Mouse (Mus musculus) hindbrain, embryonic 16.5 days (tissue): Measurements from ENCODE around the gene 2410004B18Rik. TPM values are rescaled to one million over a fixed set of nuclear protein-coding genes. Genes with fewer than 3 reads are reported as not detected.
A peak's percentile ranks its signal among the peaks of the same experiment; 100 is the strongest.

Experiments used
- ATAC-seq: fragments of 200-750 bp; cut with Nextera tagmentation; 2 replicates; pipeline ENCODE4 v1.8.0; 2017; ENCODE audit warnings: moderate TSS enrichment, moderate library complexity
- H3K27ac ChIP-seq: fragments of 300-500 bp; sonication (generic); 2 replicates; pipeline ENCODE4 v1.5.1; 2014; ENCODE audit warnings: low read depth, mild to moderate bottlenecking, control low read depth, low read length, moderate library complexity
- H3K27me3 ChIP-seq: fragments of 300-500 bp; sonication (generic); replicated peaks from 2 replicates; pipeline ENCODE4 v1.6.1; 2014; ENCODE audit warnings: low read length; ENCODE audit not compliant: control insufficient read depth, insufficient read depth
- H3K36me3 ChIP-seq: fragments of 300-500 bp; sonication (generic); 2 replicates; pipeline ENCODE4 v1.6.1; 2014; ENCODE audit warnings: mild to moderate bottlenecking, low read length, moderate library complexity, mixed read lengths; ENCODE audit not compliant: control insufficient read depth, insufficient read depth
- H3K4me1 ChIP-seq: fragments of 300-500 bp; sonication (generic); 2 replicates; pipeline ENCODE4 v1.6.1; 2014; ENCODE audit warnings: low read depth, low read length; ENCODE audit not compliant: control insufficient read depth, insufficient read depth
- H3K4me2 ChIP-seq: fragments of 300-500 bp; sonication (generic); 2 replicates; pipeline ENCODE4 v1.6.1; 2014; ENCODE audit warnings: mild to moderate bottlenecking, low read length, control low read depth, moderate library complexity
- H3K4me3 ChIP-seq: fragments of 300-500 bp; sonication (generic); 2 replicates; pipeline ENCODE4 v1.5.1; 2014; ENCODE audit warnings: mild to moderate bottlenecking, low read length, control low read depth, moderate library complexity
- H3K9ac ChIP-seq: fragments of 300-500 bp; sonication (generic); 2 replicates; pipeline ENCODE4 v1.6.1; 2014; ENCODE audit warnings: low read depth, mild to moderate bottlenecking, control low read depth, low read length, moderate library complexity
- H3K9me3 ChIP-seq: fragments of 300-500 bp; sonication (generic); 2 replicates; pipeline ENCODE4 v1.6.1; 2014; ENCODE audit warnings: mild to moderate bottlenecking, low read length, moderate library complexity; ENCODE audit not compliant: control insufficient read depth
- WGBS: fragments of 180-500 bp; shearing (Covaris S2); extraction: QIAGEN DNeasy Blood & Tissue Kit; methylation state at CpG from one replicate; pipeline ENCODE4 v1.1.7; 2014; 5-methylcytosine and 5-hydroxymethylcytosine counted together
- polyA plus RNA-seq: library from polyadenylated mRNA; unstranded; fragments of >200 nt; fragmentation: Nextera tagmentation; extraction: Ambion mirVana; gene quantifications from 2 replicates; pipeline ENCODE4 v1.2.1, GENCODE M21; 2015

2410004B18Rik gene
- polyA plus RNA-seq = 74.9 and 88.9 TPM in 2 replicates

- Histone ChIP-seq H3K4me3 (peak within 1 kb of the TSS; percentile 98), H3K9ac (peak within 1 kb of the TSS; percentile 90), H3K4me1 (peaks cover 27% of the 10 kb centered on the region), H3K9me3 (no peaks in the 10 kb centered on the region), H3K27ac (peak within 1 kb of the TSS; percentile 84), H3K4me2 (peak within 1 kb of the TSS; percentile 96), H3K27me3 (no peaks in the 10 kb centered on the region), H3K36me3 (peaks cover 7% of the 10 kb centered on the region; the same call in 1 of the 2 replicates)
- WGBS = 2% methylated on average over 26 of the region's 70 CpGs
- ATAC-seq = peak; percentile 96
Measured at GRCm38 (mm10) chr3:145937505-145938404, at the start of gene 2410004B18Rik. Gene 2410004B18Rik, plus strand, starts transcription at chr3:145938014.

- Histone ChIP-seq H3K4me1 (peaks cover 9% of the 10 kb centered on the region), H3K36me3 (0 out of 2 replicates have a peak, but pooled peaks cover under 1% of the 10 kb centered on the region), H3K4me3 (no peak overlapping the region), H3K9ac (no peak overlapping the region), H3K27ac (peak overlapping the region; percentile 32), H3K9me3 (no peaks in the 10 kb centered on the region), H3K27me3 (no peaks in the 10 kb centered on the region), H3K4me2 (no peak overlapping the region)
- 37% methylated on average over 18 of the region's 18 CpGs for WGBS
- ATAC-seq = peak; percentile 94
Measured at GRCm38 (mm10) chr3:145890346-145891132, 47.3 kb upstream of the 2410004B18Rik start.

GRCm38 (mm10) chr3:145892451-145892850 is 45.4 kb upstream of the 2410004B18Rik start:
- 74% methylated on average over 3 of the region's 3 CpGs for WGBS
- H3K4me2 ChIP-seq = no peak overlapping the region
- peaks cover 4% of the 10 kb centered on the region; the same call in 1 of the 2 replicates for H3K4me1 ChIP-seq
- no peak overlapping the region for H3K4me3 ChIP-seq
- no peaks in the 10 kb centered on the region for H3K27me3 ChIP-seq
- no peak overlapping the region for H3K9ac ChIP-seq
- no peak overlapping the region for H3K27ac ChIP-seq
- 0 out of 2 replicates have a peak, but pooled peaks cover 2% of the 10 kb centered on the region for H3K36me3 ChIP-seq
- ATAC-seq = no peak
- H3K9me3 ChIP-seq = no peaks in the 10 kb centered on the region

- 43% methylated on average over 12 of the region's 12 CpGs for WGBS
- Histone ChIP-seq H3K4me1 (peaks cover 4% of the 10 kb centered on the region; the same call in 1 of the 2 replicates), H3K4me2 (no peak overlapping the region), H3K27ac (no peak overlapping the region), H3K36me3 (0 out of 2 replicates have a peak, but pooled peaks cover 2% of the 10 kb centered on the region), H3K9ac (no peak overlapping the region), H3K9me3 (no peaks in the 10 kb centered on the region), H3K27me3 (no peaks in the 10 kb centered on the region), H3K4me3 (no peak overlapping the region)
- peak; percentile 10; the same call in 1 of the 2 replicates for ATAC-seq
Measured at GRCm38 (mm10) chr3:145894131-145894530, 43.7 kb upstream of the 2410004B18Rik start.

GRCm38 (mm10) chr3:145897749-145898148 is 40.1 kb upstream of the 2410004B18Rik start:
- Histone ChIP-seq H3K27me3 (no peaks in the 10 kb centered on the region), H3K4me1 (no peaks in the 10 kb centered on the region; the same call in 1 of the 2 replicates), H3K36me3 (0 out of 2 replicates have a peak, but pooled peaks cover 2% of the 10 kb centered on the region), H3K27ac (no peak overlapping the region), H3K4me2 (no peak overlapping the region), H3K4me3 (no peak overlapping the region), H3K9me3 (no peaks in the 10 kb centered on the region), H3K9ac (no peak overlapping the region)
- no peak for ATAC-seq
- WGBS = 82% methylated on average over 11 of the region's 11 CpGs

- 0 out of 2 replicates have a peak, but pooled peaks cover 2% of the 10 kb centered on the region for H3K36me3 ChIP-seq
- no peak overlapping the region for H3K9ac ChIP-seq
- H3K4me3 ChIP-seq = no peak overlapping the region
- no peaks in the 10 kb centered on the region for H3K4me1 ChIP-seq
- ATAC-seq = peak; percentile 46; the same call in 1 of the 2 replicates
- H3K4me2 ChIP-seq = no peak overlapping the region
- 74% methylated on average over 8 of the region's 8 CpGs for WGBS
- no peak overlapping the region for H3K27ac ChIP-seq
- H3K27me3 ChIP-seq = no peaks in the 10 kb centered on the region
- H3K9me3 ChIP-seq = no peaks in the 10 kb centered on the region
Measured at GRCm38 (mm10) chr3:145899832-145900231, 38.0 kb upstream of the 2410004B18Rik start.

GRCm38 (mm10) chr3:145903530-145903929 is 34.3 kb upstream of the 2410004B18Rik start:
- Histone ChIP-seq H3K36me3 (no peaks in the 10 kb centered on the region), H3K27ac (no peak overlapping the region), H3K4me2 (no peak overlapping the region), H3K4me3 (no peak overlapping the region), H3K9me3 (no peaks in the 10 kb centered on the region), H3K4me1 (no peaks in the 10 kb centered on the region), H3K27me3 (no peaks in the 10 kb centered on the region), H3K9ac (no peak overlapping the region)
- ATAC-seq = no peak
- 89% methylated on average over 8 of the region's 8 CpGs for WGBS

GRCm38 (mm10) chr3:145904850-145905776 is 32.7 kb upstream of the 2410004B18Rik start:
- Histone ChIP-seq H3K27me3 (no peaks in the 10 kb centered on the region), H3K36me3 (no peaks in the 10 kb centered on the region), H3K4me2 (peak overlapping the region; percentile 56), H3K9ac (no peak overlapping the region; the same call in 1 of the 2 replicates), H3K27ac (no peak overlapping the region), H3K4me3 (peak overlapping the region; percentile 16; the same call in 1 of the 2 replicates), H3K9me3 (no peaks in the 10 kb centered on the region), H3K4me1 (no peaks in the 10 kb centered on the region)
- peak; percentile 70 for ATAC-seq
- 44% methylated on average over 22 of the region's 22 CpGs for WGBS
